Mouse (Mus musculus) midbrain, postnatal 0 days (tissue): ENCODE measurements around the gene Ankrd65. TPM values are rescaled to one million over a fixed set of nuclear protein-coding genes. Genes with fewer than 3 reads are reported as not detected.
"Not testable (repeated sequence)": the region's sequence is repeated elsewhere in the genome, so short reads cannot be mapped to it uniquely, and the experiment has no call there.

ENCODE experiments used
- ATAC-seq: fragments of 200-750 bp; cut with Nextera tagmentation; 2 replicates; pipeline ENCODE4 v1.8.0; 2017; ENCODE audit warnings: moderate number of reproducible peaks, mild to moderate bottlenecking, moderate TSS enrichment, moderate library complexity; ENCODE audit not compliant: low FRiP score
- DNase-seq: peaks from one replicate; pipeline ENCODE4 v3.0.0-alpha.2; 2015; ENCODE audit warnings: low spot score
- H3K27ac ChIP-seq: fragments of 300-500 bp; sonication (generic); 2 replicates; pipeline ENCODE4 v1.5.1; 2014; ENCODE audit warnings: low read depth, mild to moderate bottlenecking, low read length, mixed read lengths
- H3K27me3 ChIP-seq: fragments of 300-500 bp; sonication (generic); 2 replicates; pipeline ENCODE4 v1.6.1; 2014; ENCODE audit warnings: low read length, control low read depth, mixed read lengths; ENCODE audit not compliant: insufficient read depth
- H3K36me3 ChIP-seq: fragments of 300-500 bp; sonication (generic); 2 replicates; pipeline ENCODE4 v1.6.1; 2014; ENCODE audit warnings: low read length, control low read depth, mixed read lengths; ENCODE audit not compliant: insufficient read depth
- H3K4me1 ChIP-seq: fragments of 300-500 bp; sonication (generic); 2 replicates; pipeline ENCODE4 v1.6.1; 2014; ENCODE audit warnings: mild to moderate bottlenecking, control low read depth, antibody characterized with exemption, low read length, mixed read lengths; ENCODE audit not compliant: insufficient read depth
- H3K4me2 ChIP-seq: fragments of 300-500 bp; sonication (generic); 2 replicates; pipeline ENCODE4 v1.6.1; 2014; ENCODE audit warnings: low read depth, mild to moderate bottlenecking, low read length, mixed read lengths; ENCODE audit not compliant: poor library complexity, severe bottlenecking
- H3K4me3 ChIP-seq: fragments of 300-500 bp; sonication (generic); 2 replicates; pipeline ENCODE4 v1.5.1; 2014; ENCODE audit warnings: low read depth, mild to moderate bottlenecking, low read length, moderate library complexity
- H3K9ac ChIP-seq: fragments of 300-500 bp; sonication (generic); replicated peaks from 2 replicates; pipeline ENCODE4 v1.6.1; 2014; ENCODE audit warnings: mild to moderate bottlenecking, low read length, moderate library complexity, mixed read lengths; ENCODE audit not compliant: poor library complexity, severe bottlenecking
- H3K9me3 ChIP-seq: fragments of 300-500 bp; sonication (generic); 2 replicates; pipeline ENCODE4 v1.6.1; 2016; ENCODE audit warnings: low read length, control low read depth
- CTCF ChIP-seq: IDR thresholded peaks from 2 replicates; pipeline ENCODE4 v1.5.1; 2016; ENCODE audit warnings: antibody characterized with exemption, mild to moderate bottlenecking
- WGBS: fragments of 180-500 bp; shearing (Covaris S2); extraction: QIAGEN DNeasy Blood & Tissue Kit; methylation state at CpG from one replicate; pipeline ENCODE4 v1.1.7; 2014; 5-methylcytosine and 5-hydroxymethylcytosine counted together
- polyA plus RNA-seq: library from polyadenylated mRNA; unstranded; fragments of >200 nt; fragmentation: Nextera tagmentation; extraction: Ambion mirVana; gene quantifications from 2 replicates; pipeline ENCODE4 v1.2.1, GENCODE M21; 2015
- total RNA-seq: library from RNA; depleted of rRNA; stranded (reverse); fragments of >200 nt; gene quantifications from 2 replicates; pipeline ENCODE4 v1.2.3, GENCODE M21; 2014; rRNA removed

Gene Ankrd65
- total RNA-seq (not detected in 2 replicates), polyA plus RNA-seq (not detected in 2 replicates)

- Histone ChIP-seq H3K36me3 (no peaks in the 10 kb centered on the region), H3K27me3 (no peaks in the 10 kb centered on the region; the same call in 1 of the 2 replicates), H3K4me1 (peaks cover 4% of the 10 kb centered on the region; the same call in 1 of the 2 replicates), H3K9me3 (no peaks in the 10 kb centered on the region), H3K9ac (no peak within 1 kb of the TSS), H3K4me3 (no peak within 1 kb of the TSS), H3K27ac (no peak within 1 kb of the TSS), H3K4me2 (no peak within 1 kb of the TSS)
- 63% methylated on average over 3 of the region's 3 CpGs for WGBS
- no peak for ATAC-seq
- TF ChIP-seq CTCF, result no peak
- no peak for DNase-seq
These were observed at the start of gene Ankrd65 for GRCm38 (mm10) chr4:155790021-155790489. Gene Ankrd65, plus strand, starts transcription at chr4:155790439.

GRCm38 (mm10) chr4:155740681-155741080 is 49.6 kb upstream of the Ankrd65 start:
- H3K9ac ChIP-seq, H3K4me2 ChIP-seq, H3K27ac ChIP-seq, H3K4me3 ChIP-seq, ATAC-seq, H3K27me3 ChIP-seq, H3K9me3 ChIP-seq, DNase-seq, H3K4me1 ChIP-seq: not testable (repeated sequence)
- WGBS, result 91% methylated on average over 10 of the region's 10 CpGs
- H3K36me3 ChIP-seq, result peaks cover 55% of the 10 kb centered on the region

- DNase-seq (no peak), ATAC-seq (no peak)
- H3K4me3 ChIP-seq, result no peak overlapping the region
- peaks cover 70% of the 10 kb centered on the region for H3K36me3 ChIP-seq
- H3K27me3 ChIP-seq, result no peaks in the 10 kb centered on the region
- H3K4me2 ChIP-seq, result no peak overlapping the region
- H3K9me3 ChIP-seq, result no peaks in the 10 kb centered on the region
- H3K4me1 ChIP-seq, result no peaks in the 10 kb centered on the region
- WGBS, result 95% methylated on average over 5 of the region's 5 CpGs
- TF ChIP-seq CTCF, result no peak
- H3K9ac ChIP-seq, result no peak overlapping the region
- H3K27ac ChIP-seq, result no peak overlapping the region
These were observed 47.6 kb upstream of the Ankrd65 start for GRCm38 (mm10) chr4:155742684-155743083.

- WGBS, result 97% methylated on average over 8 of the region's 8 CpGs
- no peak for TF ChIP-seq CTCF
- peaks cover 73% of the 10 kb centered on the region for H3K36me3 ChIP-seq
- H3K4me3 ChIP-seq, result no peak overlapping the region
- DNase-seq (no peak), ATAC-seq (no peak)
- H3K9ac ChIP-seq, result no peak overlapping the region
- no peaks in the 10 kb centered on the region for H3K9me3 ChIP-seq
- H3K4me1 ChIP-seq, result no peaks in the 10 kb centered on the region
- no peak overlapping the region for H3K27ac ChIP-seq
- H3K4me2 ChIP-seq, result no peak overlapping the region
- no peaks in the 10 kb centered on the region for H3K27me3 ChIP-seq
These were observed 45.8 kb upstream of the Ankrd65 start for GRCm38 (mm10) chr4:155744474-155744873.

GRCm38 (mm10) chr4:155745136-155745535 is 45.1 kb upstream of the Ankrd65 start:
- H3K36me3 ChIP-seq, result peaks cover 73% of the 10 kb centered on the region

GRCm38 (mm10) chr4:155746036-155746548 is 44.1 kb upstream of the Ankrd65 start:
- Histone ChIP-seq H3K9ac (no peak overlapping the region), H3K27me3 (no peaks in the 10 kb centered on the region), H3K36me3 (peaks cover 76% of the 10 kb centered on the region), H3K4me2 (no peak overlapping the region), H3K4me3 (no peak overlapping the region), H3K4me1 (no peaks in the 10 kb centered on the region), H3K27ac (no peak overlapping the region), H3K9me3 (no peaks in the 10 kb centered on the region)
- 90% methylated on average over 8 of the region's 8 CpGs for WGBS
- no peak for DNase-seq
- no peak for TF ChIP-seq CTCF
- ATAC-seq, result no peak

More at GRCm38 (mm10) chr4:155745136-155745535, 45.1 kb upstream of the Ankrd65 start:
- Histone ChIP-seq H3K4me3 (no peak overlapping the region), H3K27me3 (no peaks in the 10 kb centered on the region), H3K27ac (no peak overlapping the region), H3K4me2 (no peak overlapping the region), H3K9ac (no peak overlapping the region), H3K9me3 (no peaks in the 10 kb centered on the region), H3K4me1 (no peaks in the 10 kb centered on the region)
- DNase-seq (no peak), ATAC-seq (no peak)
- no peak for TF ChIP-seq CTCF
- 94% methylated on average over 5 of the region's 5 CpGs for WGBS
